Mouse (Mus musculus) lung, postnatal 0 days (tissue): ENCODE measurements around the gene Nr2e3. TPM values are rescaled to one million over a fixed set of nuclear protein-coding genes. Genes with fewer than 3 reads are reported as not detected.

Experiments
- ATAC-seq: fragments of 200-750 bp; cut with Nextera tagmentation; 2 replicates; pipeline ENCODE4 v1.8.0; 2017; ENCODE audit warnings: moderate library complexity
- DNase-seq: peaks from one replicate; pipeline ENCODE4 v3.0.0-alpha.2; 2016; ENCODE audit warnings: low spot score
- H3K27ac ChIP-seq: fragments of 300-500 bp; sonication (generic); 2 replicates; pipeline ENCODE4 v1.5.1; 2014; ENCODE audit warnings: antibody characterized with exemption, mild to moderate bottlenecking, low read length, mixed read lengths
- H3K27me3 ChIP-seq: fragments of 300-500 bp; sonication (generic); replicated peaks from 2 replicates; pipeline ENCODE4 v1.6.1; 2014; ENCODE audit warnings: low read length, mixed read lengths; ENCODE audit not compliant: insufficient read depth
- H3K36me3 ChIP-seq: fragments of 300-500 bp; sonication (generic); 2 replicates; pipeline ENCODE4 v1.6.1; 2014; ENCODE audit warnings: low read length, mixed read lengths; ENCODE audit not compliant: insufficient read depth
- H3K4me1 ChIP-seq: fragments of 300-500 bp; sonication (generic); 2 replicates; pipeline ENCODE4 v1.6.1; 2014; ENCODE audit warnings: antibody characterized with exemption, low read depth, low read length, mixed read lengths; ENCODE audit not compliant: insufficient read depth
- H3K4me2 ChIP-seq: fragments of 300-500 bp; sonication (generic); replicated peaks from 2 replicates; pipeline ENCODE4 v1.6.1; 2014; ENCODE audit warnings: low read depth, mild to moderate bottlenecking, low read length, moderate library complexity, mixed read lengths
- H3K4me3 ChIP-seq: fragments of 300-500 bp; sonication (generic); 2 replicates; pipeline ENCODE4 v1.5.1; 2014; ENCODE audit warnings: low read depth, low read length
- H3K9ac ChIP-seq: fragments of 300-500 bp; sonication (generic); replicated peaks from 2 replicates; pipeline ENCODE4 v1.6.1; 2014; ENCODE audit warnings: low read depth, mild to moderate bottlenecking
- H3K9me3 ChIP-seq: fragments of 300-500 bp; sonication (generic); 2 replicates; pipeline ENCODE4 v1.6.1; 2016; ENCODE audit warnings: low read length, mixed read lengths
- CTCF ChIP-seq: IDR thresholded peaks from 2 replicates; pipeline ENCODE4 v1.5.1; 2016; ENCODE audit warnings: antibody characterized with exemption, mild to moderate bottlenecking
- EP300 ChIP-seq: IDR thresholded peaks from 2 replicates; pipeline ENCODE4 v1.6.1; 2016; ENCODE audit warnings: antibody characterized with exemption, mild to moderate bottlenecking, control low read depth
- WGBS: fragments of 180-500 bp; shearing (Covaris S2); extraction: QIAGEN DNeasy Blood & Tissue Kit; methylation state at CpG from one replicate; pipeline ENCODE4 v1.1.7; 2014; 5-methylcytosine and 5-hydroxymethylcytosine counted together
- polyA plus RNA-seq: library from polyadenylated mRNA; unstranded; fragments of >200 nt; fragmentation: Nextera tagmentation; extraction: Ambion mirVana; gene quantifications from 2 replicates; pipeline ENCODE4 v1.2.1, GENCODE M21; 2015

Gene Nr2e3
- polyA plus RNA-seq, 1 experiment from 2014 or later: not detected

DNA sequence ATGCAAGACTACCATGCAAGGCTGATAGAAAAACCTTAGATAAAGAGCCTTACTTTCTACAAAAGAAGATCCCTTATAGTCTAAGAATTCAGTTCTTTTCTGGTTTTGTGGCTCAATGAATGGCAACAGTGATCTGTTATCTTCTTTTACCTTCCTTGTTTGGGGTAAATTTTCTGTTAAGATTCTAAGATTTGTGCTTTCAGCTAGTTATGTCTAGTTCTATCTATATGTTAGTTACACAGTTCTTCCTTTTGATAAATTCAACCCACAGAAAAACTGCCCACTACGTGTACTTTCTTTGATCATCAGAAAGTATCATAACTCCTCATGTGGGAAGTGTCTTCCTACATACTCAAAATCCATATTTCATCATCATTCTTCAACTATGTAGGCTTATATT, 45.7 kb downstream of the Nr2e3 start:
- H3K27ac ChIP-seq: no peak overlapping the region
- TF ChIP-seq CTCF (no peak), EP300 (no peak)
- H3K27me3 ChIP-seq: no peaks in the 10 kb centered on the region
- no peaks in the 10 kb centered on the region for H3K4me1 ChIP-seq
- no peaks in the 10 kb centered on the region for H3K9me3 ChIP-seq
- no peak for DNase-seq
- no peak overlapping the region for H3K4me3 ChIP-seq
- H3K4me2 ChIP-seq: no peak overlapping the region
- ATAC-seq: no peak
- 100% methylated on average over 1 of the region's 1 CpGs for WGBS
- no peaks in the 10 kb centered on the region for H3K36me3 ChIP-seq
- no peak overlapping the region for H3K9ac ChIP-seq

DNA sequence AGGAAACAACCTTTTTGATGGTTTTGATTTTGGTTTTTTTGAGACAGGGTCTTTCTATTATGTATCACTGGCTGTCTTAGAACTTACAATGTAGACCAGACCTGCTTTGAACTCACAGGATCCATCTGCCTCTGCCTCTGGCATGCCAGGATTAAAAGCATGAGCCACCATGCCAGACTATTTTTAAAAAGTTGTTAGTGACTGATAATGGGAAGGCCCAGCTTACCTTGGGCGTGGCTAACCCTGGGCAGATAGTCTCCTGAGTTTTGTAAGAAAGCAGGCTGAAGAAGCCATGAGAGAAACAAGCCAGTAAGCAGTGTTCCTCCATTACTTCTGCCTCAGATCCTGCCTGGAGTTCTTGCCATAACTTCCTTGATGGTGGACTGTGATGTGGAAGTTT, 57.1 kb downstream of the Nr2e3 start:
- H3K9me3 ChIP-seq: no peaks in the 10 kb centered on the region
- no peaks in the 10 kb centered on the region for H3K4me1 ChIP-seq
- DNase-seq: no peak
- ATAC-seq: no peak
- H3K4me2 ChIP-seq: no peak overlapping the region
- TF ChIP-seq EP300: no peak
- no peak for TF ChIP-seq CTCF
- no peak overlapping the region for H3K9ac ChIP-seq
- no peak overlapping the region for H3K4me3 ChIP-seq
- 84% methylated on average over 1 of the region's 1 CpGs for WGBS
- no peaks in the 10 kb centered on the region for H3K27me3 ChIP-seq
- peaks cover 11% of the 10 kb centered on the region for H3K36me3 ChIP-seq
- H3K27ac ChIP-seq: no peak overlapping the region

Other genes starting within 250 kb of the Nr2e3 start
- 3.4 and 3.6 TPM in 2 replicates for gene Senp8, start 209.9 kb downstream of the Nr2e3 start, polyA plus RNA-seq
- 8.1 and 11.5 TPM in 2 replicates for gene Myo9a, start 209.8 kb downstream of the Nr2e3 start, polyA plus RNA-seq